Mouse (Mus musculus): ENCODE measurements around the gene Apoa2. TPM values are rescaled to one million over a fixed set of nuclear protein-coding genes. Genes with fewer than 3 reads are reported as not detected.

Apoa2 gene
- 257 and 347 TPM in 2 replicates for polyA plus RNA-seq (2015; fragmentation: Nextera tagmentation; extraction: Ambion mirVana)

DNA sequence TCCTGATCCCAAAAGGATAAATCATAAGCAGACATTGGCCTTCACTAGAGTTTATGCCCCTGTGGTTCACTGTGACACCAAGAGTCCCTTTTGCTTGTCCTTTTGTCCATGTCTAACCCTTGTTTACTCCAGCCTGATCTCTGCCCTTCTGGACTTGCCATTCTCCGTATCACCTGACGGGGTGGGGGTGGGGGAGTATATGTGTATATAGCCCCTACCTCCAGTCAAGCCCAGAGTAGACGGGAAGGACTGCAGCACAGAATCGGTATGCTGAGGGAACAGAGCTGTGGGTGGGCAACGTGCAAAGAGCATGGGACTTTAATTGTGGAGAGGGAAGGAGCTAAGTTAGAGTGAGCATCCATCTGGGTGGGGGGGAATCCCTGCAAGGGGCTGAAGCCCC is at the start of gene Apoa2:
Gene Apoa2 (plus strand): TSS at position 198 of the 400 bp plus-strand sequence.
- no peaks in the 10 kb centered on the region for H3K27me3 ChIP-seq (ENCODE audit: control insufficient read depth, insufficient read depth, low read length)
- no peaks in the 10 kb centered on the region for H3K36me3 ChIP-seq (ENCODE audit: control insufficient read depth, insufficient read depth, low read length)
- H3K4me2 ChIP-seq (ENCODE audit: low read depth, low read length): no peak within 1 kb of the TSS
- no peak within 1 kb of the TSS for H3K9ac ChIP-seq (ENCODE audit: low read length)
- H3K4me3 ChIP-seq (replicated peaks; ENCODE audit: low read length): no peak within 1 kb of the TSS
- no peaks in the 10 kb centered on the region for H3K9me3 ChIP-seq (replicated peaks; ENCODE audit: control insufficient read depth, low read length)
- peaks cover 15% of the 10 kb centered on the region for H3K4me1 ChIP-seq (ENCODE audit: control insufficient read depth, insufficient read depth, low read length)
- WGBS: 68% methylated on average over 5 of the region's 5 CpGs
- ATAC-seq (ENCODE audit: insufficient read depth, low FRiP score): no peak
- H3K27ac ChIP-seq (ENCODE audit: low read length): no peak within 1 kb of the TSS

DNA sequence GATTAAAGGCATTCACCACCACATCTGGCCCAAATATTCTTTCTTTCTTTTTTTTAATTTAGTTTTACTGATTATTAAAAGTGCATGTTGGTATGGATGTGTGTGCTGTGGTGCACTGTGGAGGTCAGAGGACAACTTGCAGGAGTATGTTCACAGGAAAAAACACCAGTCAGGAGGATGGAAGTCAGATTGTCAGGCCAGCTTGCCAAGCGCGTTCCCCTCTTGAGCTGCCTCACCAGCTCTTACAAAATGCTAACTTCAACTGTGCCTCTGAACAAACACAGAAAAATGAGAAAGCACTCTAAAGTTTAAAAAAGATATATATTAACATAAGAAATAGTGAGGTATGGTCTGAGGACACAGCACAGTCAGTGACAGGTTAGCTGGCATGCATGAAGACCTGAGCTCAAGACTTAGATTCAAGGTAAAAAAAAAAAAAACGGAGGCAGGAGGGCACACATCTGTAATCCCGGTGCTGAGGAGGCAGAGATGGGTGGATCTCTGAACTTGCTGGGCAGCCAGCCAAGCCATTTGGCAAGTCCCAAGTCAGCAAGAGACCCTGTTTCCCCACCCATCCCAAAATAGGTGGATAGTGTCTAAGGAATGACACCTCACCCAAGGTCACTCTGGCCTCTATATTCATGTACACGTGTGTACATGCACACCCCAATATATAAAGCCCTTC is 45.2 kb upstream of the Apoa2 start:
- WGBS: 73% methylated on average over 5 of the region's 5 CpGs
- Histone ChIP-seq H3K4me1 (ENCODE audit: control insufficient read depth, insufficient read depth, low read length) (no peaks in the 10 kb centered on the region), H3K4me2 (ENCODE audit: low read depth, low read length) (no peak overlapping the region), H3K9ac (ENCODE audit: low read length) (no peak overlapping the region), H3K36me3 (ENCODE audit: control insufficient read depth, insufficient read depth, low read length) (no peaks in the 10 kb centered on the region), H3K4me3 (replicated peaks; ENCODE audit: low read length) (no peak overlapping the region), H3K27ac (ENCODE audit: low read length) (no peak overlapping the region), H3K27me3 (ENCODE audit: control insufficient read depth, insufficient read depth, low read length) (no peaks in the 10 kb centered on the region), H3K9me3 (replicated peaks; ENCODE audit: control insufficient read depth, low read length) (no peaks in the 10 kb centered on the region)
- ATAC-seq (ENCODE audit: insufficient read depth, low FRiP score): no peak

DNA sequence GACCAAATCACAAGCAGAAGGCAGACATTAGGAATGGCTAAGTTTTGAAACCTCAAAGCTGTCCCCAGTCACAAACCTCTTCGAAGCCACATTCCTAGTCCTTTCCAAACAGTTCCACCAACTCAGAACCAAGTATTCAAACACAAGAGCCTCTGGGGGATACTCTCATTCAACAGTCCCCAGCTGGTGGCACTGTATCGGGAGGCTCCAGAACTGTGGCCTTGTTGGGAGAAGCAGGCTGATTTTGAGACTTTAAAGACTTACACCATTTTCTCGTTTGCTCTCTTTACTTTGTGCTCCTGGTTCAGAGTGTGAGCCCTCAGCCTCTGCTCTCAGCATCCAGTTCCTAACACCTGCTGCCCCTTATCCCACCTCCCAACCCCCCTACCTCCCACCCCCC is 41.8 kb upstream of the Apoa2 start:
- Histone ChIP-seq H3K4me1 (ENCODE audit: control insufficient read depth, insufficient read depth, low read length) (no peaks in the 10 kb centered on the region), H3K4me2 (ENCODE audit: low read depth, low read length) (no peak overlapping the region), H3K27ac (ENCODE audit: low read length) (no peak overlapping the region), H3K36me3 (ENCODE audit: control insufficient read depth, insufficient read depth, low read length) (no peaks in the 10 kb centered on the region), H3K4me3 (replicated peaks; ENCODE audit: low read length) (no peak overlapping the region), H3K9ac (ENCODE audit: low read length) (no peak overlapping the region), H3K9me3 (replicated peaks; ENCODE audit: control insufficient read depth, low read length) (no peaks in the 10 kb centered on the region), H3K27me3 (ENCODE audit: control insufficient read depth, insufficient read depth, low read length) (no peaks in the 10 kb centered on the region)
- WGBS: 74% methylated on average over 3 of the region's 3 CpGs
- no peak for ATAC-seq (ENCODE audit: insufficient read depth, low FRiP score)

DNA sequence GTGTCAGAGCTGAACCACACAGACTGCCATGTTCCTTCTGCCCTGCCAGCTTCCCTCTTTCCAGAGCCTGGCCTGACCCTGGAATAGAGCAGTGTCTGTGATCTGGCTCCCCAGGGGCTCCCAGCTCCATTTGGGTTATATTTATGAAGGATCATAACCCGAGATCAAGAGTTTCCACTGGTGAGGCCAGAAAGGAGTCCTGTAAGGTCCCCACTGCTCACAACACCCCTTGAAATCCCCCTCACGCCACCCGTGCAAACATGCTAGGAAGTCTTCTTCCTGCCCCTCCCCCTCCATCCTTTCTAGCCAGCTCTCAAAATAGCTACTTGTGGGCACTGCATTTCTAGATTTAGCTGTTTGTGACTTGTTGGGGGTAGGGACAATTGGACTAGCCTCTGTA is 41.2 kb upstream of the Apoa2 start:
- no peak overlapping the region for H3K9ac ChIP-seq (ENCODE audit: low read length)

DNA sequence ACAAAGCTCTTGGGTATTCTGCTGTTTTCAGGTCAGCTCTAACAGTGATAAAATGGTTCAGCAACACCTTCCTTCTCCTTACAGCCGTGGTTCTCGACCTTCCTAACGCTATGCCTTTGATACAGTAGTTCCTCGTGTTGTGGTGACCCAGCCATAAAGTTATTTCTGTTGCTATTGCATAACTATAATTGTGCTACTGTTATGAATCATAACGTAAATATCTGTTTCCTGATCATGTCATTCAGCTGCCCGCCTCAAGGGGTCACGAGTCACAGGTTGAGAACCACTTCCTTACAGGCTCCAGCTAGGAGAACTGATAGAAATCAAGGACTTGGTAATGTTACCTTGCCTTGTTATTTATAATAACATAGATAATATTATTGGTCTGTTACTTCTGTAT is 40.5 kb upstream of the Apoa2 start:
- H3K27me3 ChIP-seq (ENCODE audit: control insufficient read depth, insufficient read depth, low read length): no peaks in the 10 kb centered on the region
- H3K4me2 ChIP-seq (ENCODE audit: low read depth, low read length): no peak overlapping the region
- no peaks in the 10 kb centered on the region for H3K36me3 ChIP-seq (ENCODE audit: control insufficient read depth, insufficient read depth, low read length)
- H3K9ac ChIP-seq (ENCODE audit: low read length): no peak overlapping the region
- H3K4me1 ChIP-seq (ENCODE audit: control insufficient read depth, insufficient read depth, low read length): peaks cover 11% of the 10 kb centered on the region
- no peak overlapping the region for H3K27ac ChIP-seq (ENCODE audit: low read length)
- H3K4me3 ChIP-seq (replicated peaks; ENCODE audit: low read length): no peak overlapping the region
- no peaks in the 10 kb centered on the region for H3K9me3 ChIP-seq (replicated peaks; ENCODE audit: control insufficient read depth, low read length)
- peak; percentile 61; the same call in 1 of the 2 replicates for ATAC-seq (ENCODE audit: insufficient read depth, low FRiP score)
- WGBS: 47% methylated on average over 7 of the region's 7 CpGs

More for the DNA sequence above, 41.2 kb upstream of the Apoa2 start:
- Histone ChIP-seq H3K9me3 (replicated peaks; ENCODE audit: control insufficient read depth, low read length) (no peaks in the 10 kb centered on the region), H3K27me3 (ENCODE audit: control insufficient read depth, insufficient read depth, low read length) (no peaks in the 10 kb centered on the region), H3K4me2 (ENCODE audit: low read depth, low read length) (no peak overlapping the region), H3K4me3 (replicated peaks; ENCODE audit: low read length) (no peak overlapping the region), H3K27ac (ENCODE audit: low read length) (no peak overlapping the region; the same call in 1 of the 2 replicates), H3K4me1 (ENCODE audit: control insufficient read depth, insufficient read depth, low read length) (peaks cover 4% of the 10 kb centered on the region; the same call in 1 of the 2 replicates), H3K36me3 (ENCODE audit: control insufficient read depth, insufficient read depth, low read length) (no peaks in the 10 kb centered on the region)
- no peak for ATAC-seq (ENCODE audit: insufficient read depth, low FRiP score)
- WGBS: 65% methylated on average over 3 of the region's 3 CpGs

DNA sequence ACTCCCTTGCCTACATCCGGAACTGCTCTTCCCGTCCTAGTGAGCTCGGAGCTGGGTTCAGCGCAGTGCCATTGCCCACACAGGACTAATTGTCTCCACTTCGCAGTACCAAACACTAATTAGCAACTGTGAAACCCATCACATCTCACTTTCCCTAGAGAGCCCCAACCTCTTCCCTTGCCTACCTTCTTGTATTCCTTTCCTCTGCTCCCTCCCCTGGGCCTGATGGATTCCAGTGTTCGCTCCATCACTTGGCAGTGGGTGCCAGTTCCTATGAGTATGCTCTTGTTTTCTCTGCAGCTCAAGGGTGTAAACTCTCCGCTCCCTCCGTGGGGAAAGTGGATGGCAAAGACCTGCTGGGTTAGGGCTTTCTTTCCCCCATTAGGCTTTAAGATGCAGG is 39.2 kb upstream of the Apoa2 start:
- H3K4me3 ChIP-seq (replicated peaks; ENCODE audit: low read length): no peak overlapping the region
- no peaks in the 10 kb centered on the region for H3K27me3 ChIP-seq (ENCODE audit: control insufficient read depth, insufficient read depth, low read length)
- peaks cover 17% of the 10 kb centered on the region for H3K4me1 ChIP-seq (ENCODE audit: control insufficient read depth, insufficient read depth, low read length)
- H3K4me2 ChIP-seq (ENCODE audit: low read depth, low read length): no peak overlapping the region
- ATAC-seq (ENCODE audit: insufficient read depth, low FRiP score): no peak
- H3K27ac ChIP-seq (ENCODE audit: low read length): no peak overlapping the region
- H3K36me3 ChIP-seq (ENCODE audit: control insufficient read depth, insufficient read depth, low read length): no peaks in the 10 kb centered on the region
- H3K9ac ChIP-seq (ENCODE audit: low read length): no peak overlapping the region
- H3K9me3 ChIP-seq (replicated peaks; ENCODE audit: control insufficient read depth, low read length): no peaks in the 10 kb centered on the region
- WGBS: 64% methylated on average over 8 of the region's 8 CpGs

DNA sequence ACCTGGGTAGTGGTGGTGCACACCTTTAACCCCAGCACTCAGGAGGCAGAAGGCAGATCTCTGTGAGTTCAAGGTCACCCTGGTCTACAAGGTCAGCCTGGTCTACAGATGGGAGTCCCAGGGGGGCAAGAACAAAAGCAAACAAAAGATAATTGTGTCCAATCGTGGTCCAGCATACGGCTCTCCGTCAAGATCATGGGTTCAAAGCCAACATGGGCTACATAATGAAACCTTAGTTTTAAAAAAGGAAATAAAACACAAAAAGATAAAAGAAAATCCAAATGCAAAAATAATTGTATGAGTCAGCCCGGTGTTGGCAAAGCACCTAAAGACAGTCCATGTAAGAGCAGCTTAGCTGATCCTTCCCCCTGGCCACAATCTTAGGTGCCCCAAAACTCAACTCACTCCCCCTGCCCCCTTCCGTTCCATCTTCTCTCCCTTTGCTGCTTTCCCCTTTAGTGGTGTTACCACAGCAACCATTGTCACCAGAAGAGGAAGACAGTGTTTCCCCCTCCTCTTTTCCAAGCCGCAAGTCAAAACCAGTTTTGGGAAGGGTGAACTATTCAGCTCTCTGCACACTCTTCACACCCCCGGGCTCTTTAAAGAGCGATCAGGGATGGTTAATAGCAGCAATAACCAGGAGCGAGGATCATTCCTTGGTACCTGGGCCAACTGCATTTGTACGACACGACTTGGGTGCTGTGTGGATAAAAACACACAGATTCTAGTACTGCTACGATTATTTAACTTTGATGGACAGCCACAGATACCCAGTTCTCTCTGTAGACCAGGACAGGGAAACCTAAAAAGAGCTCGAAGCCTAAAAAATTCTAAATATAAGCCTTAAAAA is 36.8 kb upstream of the Apoa2 start:
- Histone ChIP-seq H3K9me3 (replicated peaks; ENCODE audit: control insufficient read depth, low read length) (no peaks in the 10 kb centered on the region), H3K36me3 (ENCODE audit: control insufficient read depth, insufficient read depth, low read length) (no peaks in the 10 kb centered on the region), H3K9ac (ENCODE audit: low read length) (no peak overlapping the region), H3K4me1 (ENCODE audit: control insufficient read depth, insufficient read depth, low read length) (peaks cover 21% of the 10 kb centered on the region), H3K4me2 (ENCODE audit: low read depth, low read length) (no peak overlapping the region), H3K4me3 (replicated peaks; ENCODE audit: low read length) (no peak overlapping the region), H3K27me3 (ENCODE audit: control insufficient read depth, insufficient read depth, low read length) (no peaks in the 10 kb centered on the region), H3K27ac (ENCODE audit: low read length) (no peak overlapping the region)
- WGBS: 71% methylated on average over 13 of the region's 13 CpGs
- no peak for ATAC-seq (ENCODE audit: insufficient read depth, low FRiP score)

DNA sequence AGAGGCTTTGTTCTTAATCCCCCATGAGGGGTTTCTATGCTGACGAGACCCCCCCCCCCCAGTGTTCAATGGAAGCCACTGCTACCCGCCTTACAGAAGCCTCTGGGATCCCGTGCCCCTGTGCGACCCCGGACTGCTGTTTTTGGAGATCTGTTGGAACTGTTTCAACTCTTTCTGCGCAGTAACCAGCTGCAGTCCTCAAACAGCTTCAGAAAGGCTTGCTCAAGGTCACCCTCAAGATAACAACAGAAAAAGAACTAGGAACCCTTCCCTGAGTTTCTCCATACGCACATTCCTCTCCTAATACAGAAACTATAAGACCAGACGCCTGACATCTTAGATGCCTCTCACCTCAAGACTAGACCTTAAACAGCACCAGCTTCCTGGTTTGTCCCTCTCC is 35.8 kb upstream of the Apoa2 start:
- no peak for ATAC-seq (ENCODE audit: insufficient read depth, low FRiP score)

More for the DNA sequence above, 35.8 kb upstream of the Apoa2 start:
- Histone ChIP-seq H3K4me1 (ENCODE audit: control insufficient read depth, insufficient read depth, low read length) (peaks cover 30% of the 10 kb centered on the region), H3K4me3 (replicated peaks; ENCODE audit: low read length) (no peak overlapping the region), H3K4me2 (ENCODE audit: low read depth, low read length) (peak overlapping the region; percentile 25; the same call in 1 of the 2 replicates), H3K9me3 (replicated peaks; ENCODE audit: control insufficient read depth, low read length) (no peaks in the 10 kb centered on the region), H3K9ac (ENCODE audit: low read length) (peak overlapping the region; percentile 33; the same call in 1 of the 2 replicates), H3K36me3 (ENCODE audit: control insufficient read depth, insufficient read depth, low read length) (no peaks in the 10 kb centered on the region), H3K27me3 (ENCODE audit: control insufficient read depth, insufficient read depth, low read length) (0 out of 2 replicates have a peak, but pooled peaks cover under 1% of the 10 kb centered on the region), H3K27ac (ENCODE audit: low read length) (peak overlapping the region; percentile 63)
- WGBS: 12% methylated on average over 8 of the region's 8 CpGs
